Mouse (Mus musculus): ENCODE results near the gene Bap1. TPM values are rescaled to one million over a fixed set of nuclear protein-coding genes. Genes with fewer than 3 reads are reported as not detected.

The Bap1 gene
- polyA plus RNA-seq, 1 experiment from 2014 or later: 148 TPM

DNA sequence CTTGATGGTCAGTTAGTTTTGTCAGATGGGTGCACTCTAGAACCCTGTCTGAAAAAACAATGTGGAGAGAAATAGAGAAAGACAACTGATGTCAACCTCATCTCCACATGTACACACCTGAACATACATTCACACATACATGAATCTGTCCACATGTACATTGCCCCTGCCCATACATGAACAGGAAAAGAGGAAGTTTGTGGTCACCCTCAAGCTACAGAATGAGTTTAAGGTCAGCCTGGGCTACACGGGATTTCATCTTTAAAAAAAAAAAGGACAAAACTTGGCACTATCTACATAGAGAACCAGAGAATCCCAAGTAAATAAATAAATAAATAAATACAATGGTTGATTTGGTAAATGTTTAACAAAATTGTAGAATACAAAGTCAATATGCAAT is 6.5 kb upstream of the Bap1 start:
- no peak for DNase-seq (ENCODE audit: low spot score)
- no peak overlapping the region for H3K4me3 ChIP-seq
- peaks cover 5% of the 10 kb centered on the region; the same call in 1 of the 2 replicates for H3K4me1 ChIP-seq
- WGBS: 84% methylated on average over 1 of the region's 1 CpGs
- H3K27ac ChIP-seq: no peak overlapping the region
- H3K27me3 ChIP-seq (ENCODE audit: low read depth, poor library complexity, severe bottlenecking): no peaks in the 10 kb centered on the region
- no peaks in the 10 kb centered on the region for H3K9me3 ChIP-seq (replicated peaks)
- no peaks in the 10 kb centered on the region for H3K36me3 ChIP-seq

DNA sequence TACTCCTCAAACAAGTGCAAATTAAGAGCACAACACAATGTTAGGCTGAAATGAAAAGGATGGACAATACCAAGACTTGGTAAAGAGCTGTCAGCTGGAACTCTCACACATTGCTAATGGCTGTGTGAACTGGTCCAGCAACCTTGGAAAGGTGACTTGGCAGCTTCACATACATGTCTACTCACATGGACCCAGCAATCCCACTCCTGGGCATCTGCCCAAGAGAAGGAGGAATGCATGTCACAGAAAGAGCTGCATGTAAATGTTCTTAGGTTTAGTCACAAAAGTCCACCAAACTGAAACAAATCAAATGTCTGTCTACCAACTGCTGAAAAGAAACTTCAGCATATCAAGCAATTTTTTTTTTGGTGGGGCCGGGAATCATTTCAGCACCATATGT is 5.3 kb upstream of the Bap1 start:
- no peaks in the 10 kb centered on the region for H3K9me3 ChIP-seq (replicated peaks)
- 94% methylated on average over 1 of the region's 1 CpGs for WGBS

DNA sequence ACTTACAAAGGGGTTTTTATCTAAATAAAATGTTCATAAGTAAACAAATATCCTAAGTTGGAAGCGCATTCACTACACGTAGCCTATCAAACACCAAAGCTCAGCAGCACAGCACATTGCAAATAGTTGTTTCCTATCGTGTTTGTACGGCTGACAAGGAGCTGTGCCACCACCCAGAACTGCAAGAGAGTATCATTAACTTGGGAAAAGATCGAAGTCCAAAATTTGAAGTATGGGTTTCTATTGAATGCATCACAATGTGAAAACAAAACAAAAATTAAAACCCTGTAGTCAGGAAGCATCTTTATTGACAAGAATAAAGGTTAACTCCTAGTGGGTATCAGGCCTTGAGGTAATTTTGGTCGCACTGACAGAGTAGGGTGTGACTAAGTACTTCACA is 2.9 kb upstream of the Bap1 start:
- no peak overlapping the region for H3K27ac ChIP-seq
- peaks cover 18% of the 10 kb centered on the region for H3K4me1 ChIP-seq
- no peak overlapping the region for H3K4me3 ChIP-seq
- peaks cover 11% of the 10 kb centered on the region for H3K36me3 ChIP-seq
- H3K27me3 ChIP-seq (ENCODE audit: low read depth, poor library complexity, severe bottlenecking): no peaks in the 10 kb centered on the region
- H3K9me3 ChIP-seq (replicated peaks): no peaks in the 10 kb centered on the region
- DNase-seq (ENCODE audit: low spot score): no peak
- WGBS: 94% methylated on average over 6 of the region's 6 CpGs

More for the DNA sequence above, 5.3 kb upstream of the Bap1 start:
- DNase-seq (ENCODE audit: low spot score): no peak
- H3K4me1 ChIP-seq: peaks cover 5% of the 10 kb centered on the region; the same call in 1 of the 2 replicates
- H3K27ac ChIP-seq: no peak overlapping the region
- H3K4me3 ChIP-seq: no peak overlapping the region
- no peaks in the 10 kb centered on the region for H3K27me3 ChIP-seq (ENCODE audit: low read depth, poor library complexity, severe bottlenecking)
- H3K36me3 ChIP-seq: no peaks in the 10 kb centered on the region

DNA sequence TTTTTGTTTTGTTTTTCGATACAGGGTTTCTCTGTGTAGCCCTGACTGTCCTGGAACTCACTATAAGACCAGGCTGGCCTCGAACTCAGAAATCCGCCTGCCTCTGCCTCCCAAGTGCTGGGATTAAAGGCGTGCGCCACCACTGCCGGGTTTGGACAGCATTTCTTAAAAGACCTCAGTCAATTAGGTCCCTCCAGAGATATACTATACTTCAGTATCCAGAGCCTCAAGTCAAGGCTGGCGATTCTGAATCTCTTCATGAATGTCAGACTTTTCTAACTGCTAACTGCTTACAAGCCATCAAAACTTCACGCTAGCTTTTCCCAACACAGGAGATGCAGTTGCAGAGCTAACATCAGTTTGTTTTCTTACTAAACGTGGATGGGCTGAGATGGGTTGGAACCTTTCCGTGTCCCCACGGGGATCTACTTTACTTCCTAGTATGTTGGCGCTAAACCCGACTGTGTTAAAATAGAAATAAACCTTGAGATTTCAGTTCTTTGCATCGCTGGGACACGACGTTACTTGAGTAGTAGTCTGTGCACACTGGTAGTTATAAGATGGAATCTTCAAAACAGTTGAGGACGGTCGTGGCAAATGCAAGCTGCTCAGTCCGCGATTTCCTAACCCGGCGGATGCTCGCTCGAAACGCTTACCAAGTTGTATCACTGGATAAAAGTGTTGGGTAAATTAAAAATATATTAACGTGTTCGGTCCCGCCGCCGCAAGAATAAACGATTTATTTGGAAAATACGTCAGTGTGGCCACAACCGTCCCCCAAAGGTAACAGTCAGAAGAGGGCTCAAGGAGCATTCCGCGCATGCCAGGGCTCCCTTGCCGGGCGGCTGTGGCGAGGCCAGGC is 797 bp upstream of the Bap1 start:
- 24% methylated on average over 38 of the region's 38 CpGs for WGBS
- Histone ChIP-seq H3K4me3 (peak overlapping the region; percentile 93), H3K27ac (peak overlapping the region; percentile 97), H3K4me1 (peaks cover 18% of the 10 kb centered on the region), H3K27me3 (ENCODE audit: low read depth, poor library complexity, severe bottlenecking) (no peaks in the 10 kb centered on the region), H3K36me3 (peaks cover 31% of the 10 kb centered on the region), H3K9me3 (replicated peaks) (no peaks in the 10 kb centered on the region)
- no peak for DNase-seq (ENCODE audit: low spot score)

DNA sequence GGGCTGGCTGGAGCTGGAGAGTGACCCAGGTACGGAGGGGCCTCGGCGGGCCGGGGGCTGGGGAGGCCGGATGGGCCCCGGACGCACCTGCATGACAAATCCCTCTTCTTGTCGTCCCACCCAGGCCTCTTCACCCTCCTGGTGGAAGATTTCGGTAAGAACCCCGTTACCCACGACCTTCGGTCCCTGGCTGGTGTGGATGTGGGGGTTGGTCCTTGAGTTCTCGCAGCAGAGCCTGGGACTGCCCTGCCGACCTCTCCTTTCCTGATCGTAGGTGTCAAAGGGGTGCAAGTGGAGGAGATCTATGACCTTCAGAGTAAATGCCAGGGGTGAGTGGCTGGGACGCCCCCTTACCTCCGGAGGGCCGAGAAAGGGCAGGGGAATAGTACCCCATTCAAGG is 376 bp downstream of the Bap1 start:
- H3K9me3 ChIP-seq (replicated peaks): no peaks in the 10 kb centered on the region
- H3K27ac ChIP-seq: peak overlapping the region; percentile 97
- 2% methylated on average over 18 of the region's 18 CpGs for WGBS
- no peak for DNase-seq (ENCODE audit: low spot score)
- H3K4me3 ChIP-seq: peak overlapping the region; percentile 93
- peaks cover 18% of the 10 kb centered on the region for H3K4me1 ChIP-seq
- H3K36me3 ChIP-seq: peaks cover 43% of the 10 kb centered on the region
- H3K27me3 ChIP-seq (ENCODE audit: low read depth, poor library complexity, severe bottlenecking): no peaks in the 10 kb centered on the region

DNA sequence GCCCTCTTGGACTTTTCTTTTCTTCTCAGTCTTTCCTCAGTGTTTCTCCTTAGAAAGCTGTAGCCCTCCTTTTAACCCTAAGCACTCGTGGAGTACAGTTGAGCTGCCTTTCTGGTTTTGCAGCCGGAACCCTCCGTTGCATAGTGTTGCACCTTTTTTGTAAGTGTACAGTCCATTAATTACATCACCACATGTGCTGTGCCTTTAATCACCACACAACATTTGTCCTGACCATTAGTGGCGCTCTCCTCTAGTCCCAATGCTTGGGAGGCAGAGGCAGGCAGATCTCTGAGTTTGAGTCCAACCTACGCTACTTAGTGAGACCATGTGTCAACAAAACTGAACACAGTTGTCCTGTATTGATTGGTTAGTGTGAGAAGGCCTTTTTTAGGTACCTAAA is 841 bp downstream of the Bap1 start:
- no peaks in the 10 kb centered on the region for H3K27me3 ChIP-seq (ENCODE audit: low read depth, poor library complexity, severe bottlenecking)
- peaks cover 18% of the 10 kb centered on the region for H3K4me1 ChIP-seq
- peaks cover 48% of the 10 kb centered on the region for H3K36me3 ChIP-seq
- WGBS: 86% methylated on average over 5 of the region's 5 CpGs
- no peaks in the 10 kb centered on the region for H3K9me3 ChIP-seq (replicated peaks)
- peak overlapping the region; percentile 93 for H3K4me3 ChIP-seq
- no peak for DNase-seq (ENCODE audit: low spot score)
- peak overlapping the region; percentile 97; the same call in 1 of the 2 replicates for H3K27ac ChIP-seq

DNA sequence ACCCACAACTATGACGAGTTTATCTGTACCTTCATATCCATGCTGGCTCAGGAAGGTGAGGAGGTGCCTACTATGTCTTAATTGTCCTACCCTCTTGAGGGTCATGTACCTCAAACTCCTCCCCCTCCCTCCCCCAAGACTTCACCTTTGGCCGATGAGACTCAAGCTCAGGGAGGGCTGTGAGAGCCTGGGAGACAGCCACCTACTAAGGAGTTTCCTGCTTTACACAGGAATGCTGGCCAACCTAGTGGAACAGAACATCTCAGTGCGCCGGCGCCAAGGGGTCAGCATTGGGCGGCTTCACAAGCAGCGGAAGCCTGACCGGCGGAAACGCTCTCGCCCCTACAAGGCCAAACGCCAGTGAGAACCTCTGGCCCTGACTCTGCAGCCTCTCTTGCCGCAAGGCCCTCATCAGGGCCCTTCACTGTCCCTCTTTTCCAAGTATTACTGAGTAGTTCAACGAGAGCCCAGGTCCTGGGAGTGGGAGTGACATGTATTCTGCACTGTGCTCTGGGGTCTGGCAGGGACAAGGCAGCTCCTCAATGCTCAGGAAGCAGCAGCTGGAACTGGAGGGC is 7.3 kb downstream of the Bap1 start:
- no peak overlapping the region for H3K4me3 ChIP-seq
- peaks cover 100% of the 10 kb centered on the region for H3K36me3 ChIP-seq
- no peaks in the 10 kb centered on the region for H3K4me1 ChIP-seq
- H3K27me3 ChIP-seq (ENCODE audit: low read depth, poor library complexity, severe bottlenecking): no peaks in the 10 kb centered on the region
- H3K9me3 ChIP-seq (replicated peaks): no peaks in the 10 kb centered on the region
- no peak for DNase-seq (ENCODE audit: low spot score)
- 98% methylated on average over 14 of the region's 14 CpGs for WGBS
- no peak overlapping the region for H3K27ac ChIP-seq

DNA sequence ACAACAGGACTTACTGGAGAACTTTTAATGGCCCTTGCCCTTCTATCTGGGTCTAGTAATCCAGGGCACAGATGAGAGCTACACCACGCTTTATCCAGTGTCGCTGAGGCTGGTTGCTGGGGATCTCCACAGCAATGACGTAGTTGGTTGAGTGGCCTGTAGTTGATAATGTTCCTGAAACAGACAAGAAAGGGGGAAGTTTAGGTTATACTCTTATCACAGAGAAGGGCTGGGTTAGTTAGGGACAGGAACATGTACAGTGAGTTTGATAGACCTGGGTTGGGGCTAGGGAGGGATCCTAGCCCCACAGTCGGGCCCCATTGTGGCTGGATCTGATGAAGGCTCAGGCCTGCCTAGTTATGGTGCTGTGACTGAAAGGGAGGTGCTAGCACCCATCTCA is 9.1 kb downstream of the Bap1 start:
- no peaks in the 10 kb centered on the region for H3K27me3 ChIP-seq (ENCODE audit: low read depth, poor library complexity, severe bottlenecking)

DNA sequence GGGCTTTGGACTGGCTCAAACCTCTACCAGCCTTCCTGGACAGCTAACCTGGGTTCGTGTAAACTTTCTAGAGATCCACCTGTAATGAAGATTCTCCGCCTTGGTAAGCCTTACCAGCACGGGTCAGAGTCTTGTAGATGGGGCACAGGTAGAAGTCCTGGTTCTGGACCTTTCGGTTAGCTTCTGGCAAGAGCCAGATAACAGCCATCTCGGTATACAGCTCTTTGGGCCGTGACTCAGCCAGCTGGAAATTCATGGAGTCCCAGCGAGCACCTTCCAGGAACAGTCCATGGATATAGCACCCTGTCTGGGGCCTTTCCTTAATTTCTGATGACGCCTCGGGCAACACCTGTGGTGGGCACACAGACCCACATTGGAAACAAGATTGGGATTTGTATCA is 9.7 kb downstream of the Bap1 start:
- Histone ChIP-seq H3K36me3 (peaks cover 76% of the 10 kb centered on the region), H3K27me3 (ENCODE audit: low read depth, poor library complexity, severe bottlenecking) (no peaks in the 10 kb centered on the region), H3K4me3 (no peak overlapping the region), H3K27ac (no peak overlapping the region), H3K4me1 (no peaks in the 10 kb centered on the region), H3K9me3 (replicated peaks) (no peaks in the 10 kb centered on the region)
- no peak for DNase-seq (ENCODE audit: low spot score)
- 96% methylated on average over 9 of the region's 9 CpGs for WGBS

More for the DNA sequence above, 9.1 kb downstream of the Bap1 start:
- no peaks in the 10 kb centered on the region for H3K4me1 ChIP-seq
- H3K9me3 ChIP-seq (replicated peaks): no peaks in the 10 kb centered on the region
- no peak overlapping the region for H3K4me3 ChIP-seq
- WGBS: 96% methylated on average over 4 of the region's 4 CpGs
- H3K27ac ChIP-seq: no peak overlapping the region
- peaks cover 82% of the 10 kb centered on the region for H3K36me3 ChIP-seq
- no peak for DNase-seq (ENCODE audit: low spot score)

DNA sequence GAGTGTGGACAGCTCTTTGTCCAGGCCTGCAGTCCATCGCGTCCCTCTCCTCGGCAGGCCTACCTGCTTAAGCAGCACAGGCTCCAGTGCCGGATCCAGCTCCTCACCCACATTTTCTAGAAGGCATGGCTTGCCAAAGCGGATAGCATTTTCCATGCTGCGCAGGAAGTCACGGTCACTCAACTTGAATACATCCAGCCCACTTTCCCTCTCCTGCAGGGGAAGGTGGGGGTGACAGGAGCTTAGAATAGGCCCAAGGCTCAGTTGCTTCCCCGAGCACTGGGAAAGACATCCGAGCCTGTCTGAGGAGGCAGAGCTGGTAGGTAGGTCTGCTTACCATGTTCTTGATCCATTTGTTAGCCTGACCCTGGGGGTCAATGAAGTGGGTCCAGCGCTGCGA is 16.4 kb downstream of the Bap1 start:
- no peak for DNase-seq (ENCODE audit: low spot score)
- peaks cover 22% of the 10 kb centered on the region for H3K4me1 ChIP-seq
- H3K9me3 ChIP-seq (replicated peaks): no peaks in the 10 kb centered on the region
- 88% methylated on average over 11 of the region's 11 CpGs for WGBS
- 0 out of 2 replicates have a peak, but pooled peaks cover 5% of the 10 kb centered on the region for H3K27me3 ChIP-seq (ENCODE audit: low read depth, poor library complexity, severe bottlenecking)
- peaks cover 9% of the 10 kb centered on the region for H3K36me3 ChIP-seq
- no peak overlapping the region for H3K4me3 ChIP-seq
- no peak overlapping the region for H3K27ac ChIP-seq

DNA sequence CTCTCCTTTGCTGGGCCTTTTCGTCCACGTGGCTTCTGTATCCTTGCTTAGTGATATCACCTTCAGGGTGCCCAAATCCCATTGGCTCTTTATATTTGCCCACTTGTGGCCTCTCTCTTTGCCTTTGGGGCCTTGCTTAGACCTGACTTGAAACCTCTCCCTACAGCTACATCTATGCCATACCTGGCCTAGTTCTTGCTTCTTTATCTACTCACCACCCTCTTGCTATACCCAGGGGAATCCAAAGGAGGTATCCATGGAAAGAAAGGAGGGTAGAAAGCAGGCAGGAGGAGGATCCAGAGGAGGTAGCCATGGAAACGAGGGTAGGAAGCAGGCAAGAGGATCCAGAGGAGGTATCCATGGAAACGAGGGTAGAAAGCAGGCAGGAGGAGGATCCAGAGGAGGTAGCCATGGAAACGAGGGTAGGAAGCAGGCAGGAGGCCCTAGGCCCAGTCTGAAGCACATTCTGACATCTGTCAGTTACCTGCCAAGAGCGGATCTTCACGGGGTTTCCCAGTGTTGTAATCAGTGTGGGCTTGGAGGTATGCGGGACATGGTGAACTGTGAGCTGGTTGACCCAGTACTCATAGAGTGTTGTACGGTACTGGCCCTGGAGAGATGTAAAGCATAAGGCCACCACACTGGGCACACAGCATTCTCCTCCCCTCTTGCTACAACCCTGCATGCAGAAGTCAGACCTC is 17.2 kb downstream of the Bap1 start:
- peak overlapping the region; percentile 48; the same call in 1 of the 2 replicates for H3K4me3 ChIP-seq
- 0 out of 2 replicates have a peak, but pooled peaks cover 5% of the 10 kb centered on the region for H3K27me3 ChIP-seq (ENCODE audit: low read depth, poor library complexity, severe bottlenecking)
- H3K27ac ChIP-seq: 0 out of 2 replicates have a peak overlapping the region, but pooled peaks have one; percentile 83
- WGBS: 74% methylated on average over 9 of the region's 9 CpGs
- DNase-seq (ENCODE audit: low spot score): no peak
- H3K4me1 ChIP-seq: peaks cover 22% of the 10 kb centered on the region
- no peaks in the 10 kb centered on the region for H3K9me3 ChIP-seq (replicated peaks)
- peaks cover 1% of the 10 kb centered on the region; the same call in 1 of the 2 replicates for H3K36me3 ChIP-seq

DNA sequence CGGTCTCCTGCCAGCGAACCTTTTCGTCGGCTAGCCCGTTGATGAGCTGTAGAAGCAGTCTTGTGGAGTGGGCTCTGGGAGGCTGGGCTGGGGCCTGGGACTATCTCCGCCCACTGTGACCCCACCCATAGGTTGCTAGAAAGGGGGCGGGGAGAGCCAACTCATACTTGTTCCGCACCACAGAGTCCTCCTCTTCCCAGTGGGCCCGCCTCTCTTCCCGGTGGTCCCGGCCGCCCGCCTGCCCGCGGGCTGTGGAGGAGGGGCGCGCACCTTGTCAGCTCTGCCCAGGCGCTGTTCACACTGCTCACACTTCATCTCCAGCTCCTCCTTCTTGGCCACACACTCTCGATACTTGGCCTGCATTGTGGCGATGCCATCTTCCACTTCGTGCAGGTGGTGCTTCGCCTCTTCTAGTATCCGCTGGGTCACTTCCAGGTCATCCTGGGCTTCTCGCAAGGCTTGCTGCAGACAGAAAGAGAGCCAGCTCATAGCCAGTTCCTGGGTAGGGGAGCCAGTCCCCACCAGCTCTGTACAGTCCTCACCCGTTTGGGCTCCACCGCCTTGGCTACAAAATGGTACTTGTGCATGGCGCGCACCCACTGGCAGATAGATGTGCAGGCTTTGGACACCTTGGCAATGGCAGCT is 18.3 kb downstream of the Bap1 start:
- no peaks in the 10 kb centered on the region for H3K9me3 ChIP-seq (replicated peaks)
- no peaks in the 10 kb centered on the region for H3K36me3 ChIP-seq
- peak overlapping the region; percentile 83 for H3K27ac ChIP-seq
- 14% methylated on average over 28 of the region's 28 CpGs for WGBS
- H3K4me1 ChIP-seq: peaks cover 22% of the 10 kb centered on the region
- H3K4me3 ChIP-seq: peak overlapping the region; percentile 48
- peak; percentile 86 for DNase-seq (ENCODE audit: low spot score)
- H3K27me3 ChIP-seq (ENCODE audit: low read depth, poor library complexity, severe bottlenecking): 0 out of 2 replicates have a peak, but pooled peaks cover 5% of the 10 kb centered on the region

All from limb, embryonic 10.5 days (tissue).